Mouse (Mus musculus): ENCODE data around the gene Tmem247. TPM values are rescaled to one million over a fixed set of nuclear protein-coding genes. Genes with fewer than 3 reads are reported as not detected.

Gene Tmem247
- polyA plus RNA-seq, 1 experiment from 2014 or later, result not detected

GRCm38 (mm10) chr17:86895191-86895590 is 22.0 kb upstream of the Tmem247 start:
- H3K4me2 ChIP-seq (ENCODE audit: low read length), result no peak overlapping the region
- WGBS, result 82% methylated on average over 4 of the region's 4 CpGs
- no peaks in the 10 kb centered on the region for H3K36me3 ChIP-seq (ENCODE audit: insufficient read depth, low read length)
- H3K4me3 ChIP-seq (replicated peaks; ENCODE audit: low read depth, low read length), result no peak overlapping the region
- no peak overlapping the region for H3K9ac ChIP-seq (ENCODE audit: low read depth, low read length)
- no peaks in the 10 kb centered on the region for H3K4me1 ChIP-seq (replicated peaks; ENCODE audit: insufficient read depth, low read length)
- no peak for ATAC-seq (replicated peaks; ENCODE audit: low FRiP score, low read depth)
- TF ChIP-seq CTCF (IDR thresholded peaks at IDR 0.05; ENCODE audit: low read depth), result no peak
- DNase-seq (ENCODE audit: low spot score), result no peak
- H3K9me3 ChIP-seq (replicated peaks; ENCODE audit: low read length), result no peaks in the 10 kb centered on the region
- no peak overlapping the region for H3K27ac ChIP-seq
- H3K27me3 ChIP-seq (ENCODE audit: insufficient read depth, low read length), result no peaks in the 10 kb centered on the region

GRCm38 (mm10) chr17:86897486-86898165 is 19.5 kb upstream of the Tmem247 start:
- Histone ChIP-seq H3K4me2 (ENCODE audit: low read length) (no peak overlapping the region), H3K36me3 (ENCODE audit: insufficient read depth, low read length) (no peaks in the 10 kb centered on the region), H3K27ac (no peak overlapping the region), H3K4me1 (replicated peaks; ENCODE audit: insufficient read depth, low read length) (no peaks in the 10 kb centered on the region), H3K4me3 (replicated peaks; ENCODE audit: low read depth, low read length) (no peak overlapping the region), H3K27me3 (ENCODE audit: insufficient read depth, low read length) (no peaks in the 10 kb centered on the region), H3K9me3 (replicated peaks; ENCODE audit: low read length) (no peaks in the 10 kb centered on the region), H3K9ac (ENCODE audit: low read depth, low read length) (no peak overlapping the region)
- ATAC-seq (replicated peaks; ENCODE audit: low FRiP score, low read depth) (no peak), DNase-seq (ENCODE audit: low spot score) (no peak)
- WGBS, result 93% methylated on average over 6 of the region's 6 CpGs
- no peak for TF ChIP-seq CTCF (IDR thresholded peaks at IDR 0.05; ENCODE audit: low read depth)

GRCm38 (mm10) chr17:86899821-86900220 is 17.3 kb upstream of the Tmem247 start:
- DNase-seq (ENCODE audit: low spot score), result no peak
- no peak overlapping the region for H3K9ac ChIP-seq (ENCODE audit: low read depth, low read length)
- no peaks in the 10 kb centered on the region for H3K27me3 ChIP-seq (ENCODE audit: insufficient read depth, low read length)
- H3K9me3 ChIP-seq (replicated peaks; ENCODE audit: low read length), result no peaks in the 10 kb centered on the region
- TF ChIP-seq CTCF (IDR thresholded peaks at IDR 0.05; ENCODE audit: low read depth), result no peak
- no peaks in the 10 kb centered on the region for H3K4me1 ChIP-seq (replicated peaks; ENCODE audit: insufficient read depth, low read length)
- ATAC-seq (replicated peaks; ENCODE audit: low FRiP score, low read depth), result no peak
- no peaks in the 10 kb centered on the region for H3K36me3 ChIP-seq (ENCODE audit: insufficient read depth, low read length)
- no peak overlapping the region for H3K4me2 ChIP-seq (ENCODE audit: low read length)
- WGBS, result 58% methylated on average over 5 of the region's 5 CpGs
- H3K4me3 ChIP-seq (replicated peaks; ENCODE audit: low read depth, low read length), result no peak overlapping the region
- no peak overlapping the region for H3K27ac ChIP-seq

- no peak for TF ChIP-seq CTCF (IDR thresholded peaks at IDR 0.05; ENCODE audit: low read depth)
- ATAC-seq (replicated peaks; ENCODE audit: low FRiP score, low read depth), result no peak
- Histone ChIP-seq H3K9ac (ENCODE audit: low read depth, low read length) (no peak overlapping the region), H3K4me2 (ENCODE audit: low read length) (no peak overlapping the region), H3K9me3 (replicated peaks; ENCODE audit: low read length) (no peaks in the 10 kb centered on the region), H3K36me3 (ENCODE audit: insufficient read depth, low read length) (no peaks in the 10 kb centered on the region), H3K27me3 (ENCODE audit: insufficient read depth, low read length) (no peaks in the 10 kb centered on the region), H3K4me1 (replicated peaks; ENCODE audit: insufficient read depth, low read length) (no peaks in the 10 kb centered on the region), H3K27ac (no peak overlapping the region), H3K4me3 (replicated peaks; ENCODE audit: low read depth, low read length) (no peak overlapping the region)
- no peak for DNase-seq (ENCODE audit: low spot score)
- 72% methylated on average over 5 of the region's 5 CpGs for WGBS
Observed at GRCm38 (mm10) chr17:86900564-86900963, 16.6 kb upstream of the Tmem247 start.

- no peaks in the 10 kb centered on the region for H3K9me3 ChIP-seq (replicated peaks; ENCODE audit: low read length)
- H3K9ac ChIP-seq (ENCODE audit: low read depth, low read length), result no peak overlapping the region
- no peaks in the 10 kb centered on the region for H3K4me1 ChIP-seq (replicated peaks; ENCODE audit: insufficient read depth, low read length)
- no peak for ATAC-seq (replicated peaks; ENCODE audit: low FRiP score, low read depth)
- no peaks in the 10 kb centered on the region for H3K36me3 ChIP-seq (ENCODE audit: insufficient read depth, low read length)
- H3K4me3 ChIP-seq (replicated peaks; ENCODE audit: low read depth, low read length), result no peak overlapping the region
- no peaks in the 10 kb centered on the region for H3K27me3 ChIP-seq (ENCODE audit: insufficient read depth, low read length)
- no peak for DNase-seq (ENCODE audit: low spot score)
- H3K4me2 ChIP-seq (ENCODE audit: low read length), result no peak overlapping the region
- H3K27ac ChIP-seq, result no peak overlapping the region
- WGBS, result 85% methylated on average over 14 of the region's 14 CpGs
- no peak for TF ChIP-seq CTCF (IDR thresholded peaks at IDR 0.05; ENCODE audit: low read depth)
Observed at GRCm38 (mm10) chr17:86902399-86903067, 14.6 kb upstream of the Tmem247 start.

GRCm38 (mm10) chr17:86903596-86903995 is 13.6 kb upstream of the Tmem247 start:
- Histone ChIP-seq H3K4me2 (ENCODE audit: low read length) (no peak overlapping the region), H3K36me3 (ENCODE audit: insufficient read depth, low read length) (no peaks in the 10 kb centered on the region), H3K27ac (no peak overlapping the region), H3K9me3 (replicated peaks; ENCODE audit: low read length) (no peaks in the 10 kb centered on the region), H3K4me3 (replicated peaks; ENCODE audit: low read depth, low read length) (no peak overlapping the region), H3K9ac (ENCODE audit: low read depth, low read length) (no peak overlapping the region), H3K27me3 (ENCODE audit: insufficient read depth, low read length) (no peaks in the 10 kb centered on the region), H3K4me1 (replicated peaks; ENCODE audit: insufficient read depth, low read length) (no peaks in the 10 kb centered on the region)
- ATAC-seq (replicated peaks; ENCODE audit: low FRiP score, low read depth) (no peak), DNase-seq (ENCODE audit: low spot score) (peak; percentile 47)
- WGBS, result 39% methylated on average over 7 of the region's 7 CpGs
- TF ChIP-seq CTCF (IDR thresholded peaks at IDR 0.05; ENCODE audit: low read depth), result no peak
